Mouse (Mus musculus): Measurements from ENCODE around the gene Mxd4.

The Mxd4 gene

GRCm38 (mm10) chr5:34187601-34188316, at the start of gene Mxd4:
Gene Mxd4 (minus strand): TSS chr5:34187720.
- DNase-seq (ENCODE audit: low read depth, low spot score): peak; percentile 100

- no peak for DNase-seq (ENCODE audit: low read depth, low spot score)
Observed at GRCm38 (mm10) chr5:34235898-34236420, 48.4 kb upstream of the Mxd4 start.

GRCm38 (mm10) chr5:34235056-34235455, 47.5 kb upstream of the Mxd4 start:
- no peak for DNase-seq (ENCODE audit: low read depth, low spot score)

GRCm38 (mm10) chr5:34233221-34233515, 45.6 kb upstream of the Mxd4 start:
- DNase-seq (ENCODE audit: low read depth, low spot score): no peak

- DNase-seq (ENCODE audit: low read depth, low spot score): no peak
Observed at GRCm38 (mm10) chr5:34232481-34233220, 45.1 kb upstream of the Mxd4 start.

- DNase-seq (ENCODE audit: low read depth, low spot score): no peak
Observed at GRCm38 (mm10) chr5:34231901-34232300, 44.4 kb upstream of the Mxd4 start.

- no peak for DNase-seq (ENCODE audit: low read depth, low spot score)
Observed at GRCm38 (mm10) chr5:34230599-34231485, 43.3 kb upstream of the Mxd4 start.

- no peak for DNase-seq (ENCODE audit: low read depth, low spot score)
Observed at GRCm38 (mm10) chr5:34229503-34229902, 42.0 kb upstream of the Mxd4 start.

- no peak for DNase-seq (ENCODE audit: low read depth, low spot score)
Observed at GRCm38 (mm10) chr5:34225516-34225915, 38.0 kb upstream of the Mxd4 start.

- no peak for DNase-seq (ENCODE audit: low read depth, low spot score)
Observed at GRCm38 (mm10) chr5:34224515-34224914, 37.0 kb upstream of the Mxd4 start.

- no peak for DNase-seq (ENCODE audit: low read depth, low spot score)
Observed at GRCm38 (mm10) chr5:34220001-34220400, 32.5 kb upstream of the Mxd4 start.

GRCm38 (mm10) chr5:34218672-34219071, 31.2 kb upstream of the Mxd4 start:
- no peak for DNase-seq (ENCODE audit: low read depth, low spot score)

GRCm38 (mm10) chr5:34217756-34218155, 30.2 kb upstream of the Mxd4 start:
- no peak for DNase-seq (ENCODE audit: low read depth, low spot score)

GRCm38 (mm10) chr5:34216025-34216424, 28.5 kb upstream of the Mxd4 start:
- DNase-seq (ENCODE audit: low read depth, low spot score): no peak

GRCm38 (mm10) chr5:34213659-34214058, 26.1 kb upstream of the Mxd4 start:
- no peak for DNase-seq (ENCODE audit: low read depth, low spot score)

- no peak for DNase-seq (ENCODE audit: low read depth, low spot score)
Observed at GRCm38 (mm10) chr5:34210279-34210678, 22.8 kb upstream of the Mxd4 start.

GRCm38 (mm10) chr5:34207503-34207902, 20.0 kb upstream of the Mxd4 start:
- no peak for DNase-seq (ENCODE audit: low read depth, low spot score)

GRCm38 (mm10) chr5:34205788-34206187, 18.3 kb upstream of the Mxd4 start:
- DNase-seq (ENCODE audit: low read depth, low spot score): no peak

GRCm38 (mm10) chr5:34204911-34205310, 17.4 kb upstream of the Mxd4 start:
- DNase-seq (ENCODE audit: low read depth, low spot score): no peak

- no peak for DNase-seq (ENCODE audit: low read depth, low spot score)
Observed at GRCm38 (mm10) chr5:34202006-34202405, 14.5 kb upstream of the Mxd4 start.

GRCm38 (mm10) chr5:34201396-34201795, 13.9 kb upstream of the Mxd4 start:
- no peak for DNase-seq (ENCODE audit: low read depth, low spot score)

- DNase-seq (ENCODE audit: low read depth, low spot score): no peak
Observed at GRCm38 (mm10) chr5:34198615-34199014, 11.1 kb upstream of the Mxd4 start.

All from telencephalon, adult 2 months (tissue).